Mouse (Mus musculus) E14TG2a.4 (cell line): Measurements from ENCODE around the gene Fmo6.

Source experiments
- CTCF ChIP-seq: conservative IDR thresholded peaks from 2 replicates; pipeline ENCODE4 v1.5.1; 2014; ENCODE audit warnings: low read length
- NANOG ChIP-seq: IDR thresholded peaks from 2 replicates; pipeline ENCODE4 v1.6.1; 2014; ENCODE audit warnings: borderline replicate concordance, low read length, mixed read lengths

- TF ChIP-seq CTCF (no peak), NANOG (no peak)
Measured at GRCm38 (mm10) chr1:162929146-162929545, 8.2 kb downstream of the Fmo6 start.
